Mouse (Mus musculus) heart, adult 2 months (tissue): ENCODE data around the gene Gtf2h3.

ENCODE experiments used
- CTCF ChIP-seq: fragments of 200-600 bp; IDR thresholded peaks from 2 replicates; pipeline ENCODE4 v1.8.1; 2022; ENCODE audit warnings: antibody characterized with exemption, mild to moderate bottlenecking, moderate library complexity
- POLR2A ChIP-seq: fragments of 200-500 bp; IDR thresholded peaks from 2 replicates; pipeline ENCODE4 v1.6.1; 2011; ENCODE audit warnings: mild to moderate bottlenecking, low read depth, low read length, control low read depth; ENCODE audit not compliant: insufficient read depth

DNA sequence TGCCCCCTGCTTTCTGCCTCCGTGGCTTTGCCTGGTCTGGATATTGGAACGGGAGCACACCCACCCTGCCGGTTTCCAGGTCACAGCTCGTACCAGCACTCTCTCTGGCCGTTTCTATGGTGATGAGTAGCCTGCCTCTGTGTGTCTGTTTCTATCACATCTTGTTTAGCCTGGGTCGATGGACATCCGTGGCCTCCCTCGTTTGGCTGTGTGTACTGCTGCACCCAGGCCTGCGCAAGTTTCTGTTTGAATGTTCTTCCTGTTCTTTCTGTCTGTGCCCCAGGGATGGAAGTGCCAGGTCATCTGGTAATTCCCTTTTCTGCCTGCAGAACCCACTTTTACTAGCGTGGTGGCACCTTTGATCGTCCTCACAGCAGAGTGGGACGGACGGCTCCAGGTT, 42.4 kb downstream of the Gtf2h3 start:
- TF ChIP-seq CTCF (no peak), POLR2A (no peak)
